Mouse (Mus musculus) olfactory bulb, adult 2 months (tissue): ENCODE data around the gene Cog5. TPM values are rescaled to one million over a fixed set of nuclear protein-coding genes. Genes with fewer than 3 reads are reported as not detected.

ENCODE experiments used
- H3K27ac ChIP-seq: fragments of 200-500 bp; 2 replicates; pipeline ENCODE4 v1.5.1; 2012; ENCODE audit warnings: low read depth, low read length; ENCODE audit not compliant: insufficient read depth
- H3K4me1 ChIP-seq: fragments of 200-500 bp; 2 replicates; pipeline ENCODE4 v1.6.1; 2012; ENCODE audit warnings: low read length; ENCODE audit not compliant: control insufficient read depth, insufficient read depth
- H3K4me3 ChIP-seq: fragments of 200-500 bp; 2 replicates; pipeline ENCODE4 v1.5.1; 2012; ENCODE audit warnings: mild to moderate bottlenecking, low read depth, low read length, moderate library complexity; ENCODE audit not compliant: insufficient read depth
- CTCF ChIP-seq: fragments of 200-500 bp; IDR thresholded peaks from 2 replicates; pipeline ENCODE4 v1.5.1; 2012; ENCODE audit warnings: low read depth, mild to moderate bottlenecking, low read length, moderate library complexity; ENCODE audit not compliant: insufficient read depth
- POLR2A ChIP-seq: fragments of 200-500 bp; IDR thresholded peaks from 2 replicates; pipeline ENCODE4 v1.6.1; 2012; ENCODE audit warnings: mild to moderate bottlenecking, low read depth, low read length, moderate library complexity; ENCODE audit not compliant: insufficient read depth
- WGBS: fragments of 180-500 bp; shearing (Covaris S2); methylation state at CpG from one replicate; pipeline ENCODE4 v1.1.7; 2018; 5-methylcytosine and 5-hydroxymethylcytosine counted together
- polyA plus RNA-seq: library from polyadenylated mRNA; stranded (reverse); fragments of >200 nt; gene quantifications from 2 replicates; pipeline ENCODE4 v1.2.4, GENCODE M21; 2012; ENCODE audit warnings: low replicate concordance; ENCODE audit not compliant: missing spikeins, insufficient read depth, insufficient read length

Cog5 gene
- polyA plus RNA-seq, 1 experiment: not detected

DNA sequence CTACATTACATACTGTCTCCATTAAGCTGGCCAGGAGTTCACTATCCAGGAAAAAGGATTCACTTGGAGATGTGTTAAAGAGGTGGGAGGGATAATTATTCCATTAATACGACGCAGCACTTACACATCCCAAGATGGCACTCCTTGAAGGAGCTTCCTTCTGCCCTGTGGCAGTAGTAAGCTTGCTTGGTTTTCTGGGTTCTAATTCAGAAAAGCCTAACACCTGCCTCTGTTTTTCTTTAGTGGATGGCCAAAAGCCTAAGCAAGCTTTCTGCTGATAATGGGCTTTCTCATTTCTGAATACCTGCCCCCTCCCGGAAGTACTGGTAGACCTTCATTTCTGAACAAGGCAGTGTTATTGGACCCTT, 19.4 kb upstream of the Cog5 start:
- Histone ChIP-seq H3K4me3 (no peak overlapping the region), H3K27ac (no peak overlapping the region), H3K4me1 (peaks cover 3% of the 10 kb centered on the region; the same call in 1 of the 2 replicates)
- TF ChIP-seq POLR2A (no peak), CTCF (no peak)
- WGBS: 75% methylated on average over 3 of the region's 3 CpGs

DNA sequence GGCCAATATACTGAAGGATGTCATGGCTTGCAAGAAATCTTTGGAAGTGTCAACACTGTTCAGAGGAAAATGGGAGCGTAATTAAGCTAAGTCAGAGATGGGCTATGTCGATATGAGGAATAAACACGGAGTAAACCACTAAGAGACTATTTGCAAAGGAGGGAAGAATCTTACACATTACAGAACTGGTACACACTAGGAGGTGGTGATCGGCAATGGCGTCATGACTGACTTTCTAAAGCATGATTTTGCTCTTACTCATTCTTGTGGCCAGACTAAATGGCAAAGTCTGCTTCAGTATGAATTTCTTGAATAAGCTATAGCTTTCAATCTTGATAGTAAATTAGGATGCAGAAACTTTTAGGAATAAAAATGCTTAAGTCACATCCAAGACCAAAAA, 1.1 kb upstream of the Cog5 start:
- H3K27ac ChIP-seq: no peak overlapping the region
- TF ChIP-seq CTCF (no peak), POLR2A (no peak)
- H3K4me1 ChIP-seq: no peaks in the 10 kb centered on the region
- no peak overlapping the region for H3K4me3 ChIP-seq
- 74% methylated on average over 5 of the region's 5 CpGs for whole genome bisulfite sequencing

DNA sequence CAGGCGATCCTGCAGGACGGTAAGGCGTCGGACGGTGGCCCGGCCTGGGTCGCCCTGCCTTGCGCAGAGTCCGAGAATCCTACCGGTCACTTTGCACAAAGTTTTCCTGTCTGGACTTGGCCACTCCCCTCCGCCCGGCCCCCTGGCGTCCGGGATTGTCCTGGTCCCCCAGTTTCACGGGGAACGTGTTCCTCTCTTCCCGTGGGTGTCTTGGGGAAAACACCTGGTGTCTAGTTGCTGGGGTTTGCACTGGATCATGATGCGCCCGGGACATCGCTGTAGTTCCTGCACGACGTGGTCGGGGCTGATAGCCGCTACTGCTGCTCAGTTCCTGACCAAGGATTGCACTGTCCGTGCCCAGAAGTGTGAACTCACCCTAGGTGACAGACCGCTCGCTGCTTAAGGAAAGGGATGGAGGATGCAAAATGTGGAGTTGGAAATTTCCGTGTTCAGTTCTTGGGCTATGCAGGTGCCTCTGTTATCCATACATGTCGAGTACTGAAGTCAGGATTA, 352 bp downstream of the Cog5 start:
- H3K27ac ChIP-seq: no peak overlapping the region
- under 1% methylated on average over 29 of the region's 29 CpGs for WGBS
- TF ChIP-seq POLR2A: no peak; the same call in 1 of the 2 replicates
- 0 out of 2 replicates have a peak, but pooled peaks have one; percentile 42 for TF ChIP-seq CTCF
- H3K4me1 ChIP-seq: no peaks in the 10 kb centered on the region
- peak overlapping the region; percentile 72 for H3K4me3 ChIP-seq

DNA sequence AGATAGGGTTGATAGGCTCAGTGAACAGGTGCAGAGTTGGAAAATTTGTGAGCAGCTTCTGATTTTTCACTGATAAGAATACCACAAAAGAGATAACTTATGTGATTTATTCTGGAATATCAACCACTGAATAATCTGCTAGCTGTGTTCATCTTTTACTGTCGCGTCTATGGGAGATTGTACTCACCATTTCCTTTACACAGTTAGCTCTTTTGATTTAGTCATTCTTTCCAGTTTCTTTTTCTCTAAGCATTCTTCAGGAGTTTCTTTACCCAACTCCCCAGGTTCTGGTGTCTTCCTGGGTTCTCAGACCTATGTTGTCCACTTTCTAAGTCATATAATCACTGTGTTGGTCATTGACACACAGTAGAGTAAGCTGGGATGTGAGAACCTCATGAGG, 2.2 kb downstream of the Cog5 start:
- H3K4me3 ChIP-seq: no peak overlapping the region
- no peak overlapping the region for H3K27ac ChIP-seq
- no peak for TF ChIP-seq POLR2A
- no peak for TF ChIP-seq CTCF
- no peaks in the 10 kb centered on the region for H3K4me1 ChIP-seq
- 98% methylated on average over 2 of the region's 2 CpGs for WGBS

DNA sequence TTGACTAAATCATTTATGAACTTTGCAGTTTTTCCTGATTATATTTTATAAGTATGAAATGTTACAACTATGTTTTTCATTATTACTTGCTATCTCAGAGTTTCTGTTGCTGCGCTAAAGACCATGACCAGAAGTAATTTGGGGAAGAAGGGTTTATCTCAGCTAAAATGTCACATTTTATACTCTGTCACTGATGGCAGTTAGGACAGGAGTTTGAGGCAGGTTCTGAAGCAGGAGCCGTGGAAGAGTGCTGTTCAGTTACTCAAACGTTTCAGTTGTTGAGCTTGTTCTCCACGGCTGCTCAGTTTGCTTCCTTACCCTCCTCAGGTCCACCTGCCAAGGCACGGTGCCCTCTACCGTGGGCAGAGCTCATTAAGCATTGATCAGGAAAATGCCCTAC, 11.3 kb downstream of the Cog5 start:
- WGBS: 59% methylated on average over 6 of the region's 6 CpGs
- H3K27ac ChIP-seq: no peak overlapping the region
- TF ChIP-seq POLR2A (no peak), CTCF (no peak)
- H3K4me1 ChIP-seq: no peaks in the 10 kb centered on the region
- H3K4me3 ChIP-seq: no peak overlapping the region

DNA sequence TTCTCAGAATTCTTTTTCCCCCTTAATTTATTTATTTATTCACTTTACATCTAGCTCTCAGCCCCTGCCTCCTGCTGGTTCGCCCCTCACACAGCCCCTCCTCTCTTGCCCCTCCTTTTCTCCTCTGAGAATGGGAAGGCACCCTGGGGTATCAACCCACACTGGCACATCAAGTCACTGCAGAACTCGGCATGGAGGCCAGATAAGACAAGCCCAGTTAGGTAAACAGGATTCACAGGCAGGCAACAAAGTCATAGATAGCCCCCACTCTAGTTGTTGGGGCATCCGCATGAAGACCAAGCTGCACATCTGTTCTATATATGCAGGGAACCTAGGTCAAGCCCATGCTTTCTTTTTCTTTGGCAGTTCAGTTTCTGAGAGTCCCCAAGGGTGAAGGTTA, 12.5 kb downstream of the Cog5 start:
- no peaks in the 10 kb centered on the region for H3K4me1 ChIP-seq
- WGBS: 67% methylated on average over 3 of the region's 3 CpGs
- TF ChIP-seq POLR2A (no peak), CTCF (no peak)
- no peak overlapping the region for H3K27ac ChIP-seq
- H3K4me3 ChIP-seq: no peak overlapping the region

DNA sequence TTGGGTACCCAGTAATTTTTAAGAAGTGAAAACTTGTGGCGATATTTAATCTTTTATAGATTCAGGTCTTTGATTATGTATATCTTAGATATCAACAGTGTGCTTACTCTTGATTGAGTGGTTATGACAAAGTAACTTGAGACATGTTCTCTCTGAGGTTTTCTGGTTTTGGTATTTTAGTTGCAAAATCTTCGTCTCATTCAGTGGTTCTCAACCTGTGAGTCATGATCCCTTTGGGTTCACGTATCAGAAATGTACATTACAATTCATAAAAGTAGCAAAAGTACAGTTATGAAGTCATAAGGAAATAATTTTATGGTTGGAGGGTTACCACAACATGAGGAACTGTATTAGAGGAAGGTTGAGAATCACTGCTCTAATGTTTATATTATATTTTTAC, 32.0 kb downstream of the Cog5 start:
- Histone ChIP-seq H3K27ac (no peak overlapping the region), H3K4me3 (no peak overlapping the region), H3K4me1 (no peaks in the 10 kb centered on the region)
- WGBS: 97% methylated on average over 3 of the region's 3 CpGs
- TF ChIP-seq POLR2A (no peak), CTCF (no peak)

DNA sequence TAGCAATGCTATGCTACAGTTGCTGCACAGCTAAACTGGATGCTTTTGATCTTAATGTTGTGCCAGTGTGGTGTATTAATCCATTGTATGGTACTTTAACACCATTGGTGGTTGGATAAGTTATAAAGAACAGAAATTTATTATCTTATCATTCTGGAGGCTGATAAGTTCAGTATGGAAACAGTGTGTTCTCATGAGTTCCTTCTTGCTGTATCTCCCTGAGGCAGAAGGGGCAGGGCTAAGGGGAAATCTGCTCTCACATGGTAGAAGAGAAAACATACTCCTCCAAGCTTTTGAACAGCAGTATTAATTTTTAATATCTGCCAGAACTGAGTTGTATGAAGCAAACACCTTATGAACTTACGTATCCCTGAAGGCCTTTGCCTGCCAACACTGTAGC, 38.6 kb downstream of the Cog5 start:
- no peak overlapping the region for H3K4me3 ChIP-seq
- no peak overlapping the region for H3K27ac ChIP-seq
- TF ChIP-seq CTCF: no peak
- TF ChIP-seq POLR2A: no peak
- WGBS: 100% methylated on average over 1 of the region's 1 CpGs
- H3K4me1 ChIP-seq: no peaks in the 10 kb centered on the region

DNA sequence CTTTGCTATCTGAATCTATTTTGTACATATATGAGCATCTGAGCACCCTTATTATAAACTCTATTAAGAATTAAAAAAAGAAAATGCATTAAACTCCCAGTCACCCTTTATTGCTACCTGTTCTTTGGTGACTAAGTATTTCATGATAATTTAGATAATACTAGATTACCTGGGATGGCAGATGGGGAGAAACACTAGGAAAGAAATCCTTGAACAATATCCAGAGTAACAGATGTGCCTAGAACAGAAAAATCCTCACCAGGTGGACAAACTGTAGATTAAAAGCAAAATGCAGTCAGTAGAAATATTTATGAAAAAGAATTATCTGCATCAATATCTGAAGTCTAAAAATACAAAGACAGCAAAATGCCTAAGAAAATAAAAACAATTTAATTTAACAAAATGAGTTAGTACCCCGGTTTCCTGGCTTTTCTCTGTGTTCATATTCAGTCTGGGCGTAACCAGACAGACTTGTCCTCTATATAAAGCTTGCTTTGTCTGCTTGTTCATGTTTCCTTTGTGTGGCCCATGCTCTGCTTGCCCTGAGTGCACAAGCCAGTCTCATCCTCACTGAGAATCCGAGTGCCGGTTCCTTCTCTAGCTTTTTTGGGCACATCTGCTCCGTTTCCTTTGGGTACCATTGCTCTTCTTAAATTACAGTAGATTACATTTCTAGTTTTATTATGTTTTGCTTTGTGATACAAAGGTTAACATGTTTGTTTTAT, 46.1 kb downstream of the Cog5 start:
- WGBS: 76% methylated on average over 5 of the region's 5 CpGs
- no peak overlapping the region for H3K27ac ChIP-seq
- TF ChIP-seq CTCF: no peak
- TF ChIP-seq POLR2A: no peak

DNA sequence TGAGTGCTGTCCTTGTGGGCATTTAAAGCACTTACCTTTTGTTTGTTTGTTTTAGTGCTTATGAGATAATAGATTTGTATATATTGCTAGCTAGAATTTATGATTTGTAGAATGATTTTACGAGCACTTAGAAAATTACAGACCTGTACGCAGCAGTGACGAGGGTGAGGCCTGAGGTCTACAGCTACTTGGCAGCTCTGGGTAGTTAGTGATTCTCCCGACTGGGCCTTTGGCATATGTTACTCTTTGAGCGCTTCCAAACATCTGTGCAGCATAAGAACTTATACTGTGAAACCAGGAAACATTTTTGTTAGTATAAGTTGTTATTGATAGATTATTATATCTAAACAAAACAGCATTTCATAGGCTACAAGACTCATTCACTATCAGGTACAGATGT, 46.7 kb downstream of the Cog5 start:
- H3K4me1 ChIP-seq: no peaks in the 10 kb centered on the region
- no peak overlapping the region for H3K4me3 ChIP-seq
- WGBS: 73% methylated on average over 5 of the region's 5 CpGs
- no peak for TF ChIP-seq CTCF
- TF ChIP-seq POLR2A: no peak
- H3K27ac ChIP-seq: no peak overlapping the region

More for the DNA sequence above, 46.1 kb downstream of the Cog5 start:
- H3K4me3 ChIP-seq: no peak overlapping the region
- H3K4me1 ChIP-seq: no peaks in the 10 kb centered on the region
